Mouse (Mus musculus): ENCODE data around the gene Ncor1. TPM values are rescaled to one million over a fixed set of nuclear protein-coding genes. Genes with fewer than 3 reads are reported as not detected.

Ncor1 gene
- polyA plus RNA-seq, 1 experiment = 214 TPM

- WGBS = 91% methylated on average over 2 of the region's 2 CpGs
- H3K36me3 ChIP-seq (ENCODE audit: control insufficient read depth, insufficient read depth, low read length) = peaks cover 78% of the 10 kb centered on the region
- TF ChIP-seq POLR2A (IDR thresholded peaks at IDR 0.05; ENCODE audit: control insufficient read depth, extremely low read depth, insufficient read depth, low read length, poor library complexity) (no peak), CTCF (IDR thresholded peaks at IDR 0.05; ENCODE audit: borderline replicate concordance, control insufficient read depth, extremely low read depth, insufficient read depth, low read length, poor library complexity) (no peak)
These were observed 103.1 kb downstream of the Ncor1 start for GRCm38 (mm10) chr11:62355216-62355615.

GRCm38 (mm10) chr11:62351948-62352347, 106.4 kb downstream of the Ncor1 start:
- 91% methylated on average over 4 of the region's 4 CpGs for WGBS
- Histone ChIP-seq H3K4me3 (ENCODE audit: control insufficient read depth, insufficient read depth, low read length) (no peak overlapping the region), H3K4me1 (replicated peaks; ENCODE audit: control insufficient read depth, insufficient read depth, low read length) (no peaks in the 10 kb centered on the region), H3K36me3 (ENCODE audit: control insufficient read depth, insufficient read depth, low read length) (peaks cover 91% of the 10 kb centered on the region), H3K27ac (ENCODE audit: control insufficient read depth, insufficient read depth, low read length) (no peak overlapping the region), H3K27me3 (ENCODE audit: control insufficient read depth, insufficient read depth, low read length) (no peaks in the 10 kb centered on the region)
- no peak for TF ChIP-seq POLR2A (IDR thresholded peaks at IDR 0.05; ENCODE audit: control insufficient read depth, extremely low read depth, insufficient read depth, low read length, poor library complexity)
- TF ChIP-seq CTCF (IDR thresholded peaks at IDR 0.05; ENCODE audit: borderline replicate concordance, control insufficient read depth, extremely low read depth, insufficient read depth, low read length, poor library complexity) = no peak
- no peak for DNase-seq

More at GRCm38 (mm10) chr11:62355216-62355615, 103.1 kb downstream of the Ncor1 start:
- DNase-seq = no peak
- Histone ChIP-seq H3K4me1 (replicated peaks; ENCODE audit: control insufficient read depth, insufficient read depth, low read length) (no peaks in the 10 kb centered on the region), H3K4me3 (ENCODE audit: control insufficient read depth, insufficient read depth, low read length) (no peak overlapping the region), H3K27me3 (ENCODE audit: control insufficient read depth, insufficient read depth, low read length) (no peaks in the 10 kb centered on the region), H3K27ac (ENCODE audit: control insufficient read depth, insufficient read depth, low read length) (no peak overlapping the region)

GRCm38 (mm10) chr11:62343002-62343401, 115.3 kb downstream of the Ncor1 start:
- Histone ChIP-seq H3K4me3 (ENCODE audit: control insufficient read depth, insufficient read depth, low read length) (no peak overlapping the region), H3K27me3 (ENCODE audit: control insufficient read depth, insufficient read depth, low read length) (no peaks in the 10 kb centered on the region), H3K36me3 (ENCODE audit: control insufficient read depth, insufficient read depth, low read length) (peaks cover 82% of the 10 kb centered on the region), H3K4me1 (replicated peaks; ENCODE audit: control insufficient read depth, insufficient read depth, low read length) (no peaks in the 10 kb centered on the region), H3K27ac (ENCODE audit: control insufficient read depth, insufficient read depth, low read length) (no peak overlapping the region)
- TF ChIP-seq POLR2A (IDR thresholded peaks at IDR 0.05; ENCODE audit: control insufficient read depth, extremely low read depth, insufficient read depth, low read length, poor library complexity) (no peak), CTCF (IDR thresholded peaks at IDR 0.05; ENCODE audit: borderline replicate concordance, control insufficient read depth, extremely low read depth, insufficient read depth, low read length, poor library complexity) (no peak)
- WGBS = 97% methylated on average over 13 of the region's 13 CpGs
- DNase-seq = no peak

- TF ChIP-seq POLR2A (IDR thresholded peaks at IDR 0.05; ENCODE audit: control insufficient read depth, extremely low read depth, insufficient read depth, low read length, poor library complexity) = no peak
- TF ChIP-seq CTCF (IDR thresholded peaks at IDR 0.05; ENCODE audit: borderline replicate concordance, control insufficient read depth, extremely low read depth, insufficient read depth, low read length, poor library complexity) = no peak
These were observed 126.1 kb downstream of the Ncor1 start for GRCm38 (mm10) chr11:62332228-62332627.

GRCm38 (mm10) chr11:62331141-62331540, 127.2 kb downstream of the Ncor1 start:
- TF ChIP-seq POLR2A (IDR thresholded peaks at IDR 0.05; ENCODE audit: control insufficient read depth, extremely low read depth, insufficient read depth, low read length, poor library complexity) (no peak), CTCF (IDR thresholded peaks at IDR 0.05; ENCODE audit: borderline replicate concordance, control insufficient read depth, extremely low read depth, insufficient read depth, low read length, poor library complexity) (no peak)
- Histone ChIP-seq H3K27me3 (ENCODE audit: control insufficient read depth, insufficient read depth, low read length) (no peaks in the 10 kb centered on the region), H3K4me1 (replicated peaks; ENCODE audit: control insufficient read depth, insufficient read depth, low read length) (no peaks in the 10 kb centered on the region), H3K36me3 (ENCODE audit: control insufficient read depth, insufficient read depth, low read length) (peaks cover 100% of the 10 kb centered on the region), H3K4me3 (ENCODE audit: control insufficient read depth, insufficient read depth, low read length) (no peak overlapping the region), H3K27ac (ENCODE audit: control insufficient read depth, insufficient read depth, low read length) (no peak overlapping the region)
- 92% methylated on average over 5 of the region's 5 CpGs for WGBS
- no peak for DNase-seq

More at GRCm38 (mm10) chr11:62332228-62332627, 126.1 kb downstream of the Ncor1 start:
- Histone ChIP-seq H3K27ac (ENCODE audit: control insufficient read depth, insufficient read depth, low read length) (no peak overlapping the region), H3K4me1 (replicated peaks; ENCODE audit: control insufficient read depth, insufficient read depth, low read length) (no peaks in the 10 kb centered on the region), H3K4me3 (ENCODE audit: control insufficient read depth, insufficient read depth, low read length) (no peak overlapping the region), H3K27me3 (ENCODE audit: control insufficient read depth, insufficient read depth, low read length) (no peaks in the 10 kb centered on the region), H3K36me3 (ENCODE audit: control insufficient read depth, insufficient read depth, low read length) (peaks cover 100% of the 10 kb centered on the region)
- DNase-seq = no peak
- 96% methylated on average over 4 of the region's 4 CpGs for WGBS

- TF ChIP-seq CTCF (IDR thresholded peaks at IDR 0.05; ENCODE audit: borderline replicate concordance, control insufficient read depth, extremely low read depth, insufficient read depth, low read length, poor library complexity) = no peak
- TF ChIP-seq POLR2A (IDR thresholded peaks at IDR 0.05; ENCODE audit: control insufficient read depth, extremely low read depth, insufficient read depth, low read length, poor library complexity) = no peak
- Histone ChIP-seq H3K4me1 (replicated peaks; ENCODE audit: control insufficient read depth, insufficient read depth, low read length) (no peaks in the 10 kb centered on the region), H3K36me3 (ENCODE audit: control insufficient read depth, insufficient read depth, low read length) (peaks cover 95% of the 10 kb centered on the region), H3K4me3 (ENCODE audit: control insufficient read depth, insufficient read depth, low read length) (no peak overlapping the region), H3K27me3 (ENCODE audit: control insufficient read depth, insufficient read depth, low read length) (no peaks in the 10 kb centered on the region), H3K27ac (ENCODE audit: control insufficient read depth, insufficient read depth, low read length) (no peak overlapping the region)
- 97% methylated on average over 3 of the region's 3 CpGs for WGBS
- no peak for DNase-seq
These were observed 134.7 kb downstream of the Ncor1 start for GRCm38 (mm10) chr11:62323659-62324058.

- WGBS = 92% methylated on average over 3 of the region's 3 CpGs
These were observed 138.2 kb downstream of the Ncor1 start for GRCm38 (mm10) chr11:62320097-62320496.

More at GRCm38 (mm10) chr11:62320097-62320496, 138.2 kb downstream of the Ncor1 start:
- Histone ChIP-seq H3K36me3 (ENCODE audit: control insufficient read depth, insufficient read depth, low read length) (peaks cover 95% of the 10 kb centered on the region), H3K4me3 (ENCODE audit: control insufficient read depth, insufficient read depth, low read length) (no peak overlapping the region), H3K27me3 (ENCODE audit: control insufficient read depth, insufficient read depth, low read length) (no peaks in the 10 kb centered on the region), H3K27ac (ENCODE audit: control insufficient read depth, insufficient read depth, low read length) (no peak overlapping the region), H3K4me1 (replicated peaks; ENCODE audit: control insufficient read depth, insufficient read depth, low read length) (no peaks in the 10 kb centered on the region)
- TF ChIP-seq POLR2A (IDR thresholded peaks at IDR 0.05; ENCODE audit: control insufficient read depth, extremely low read depth, insufficient read depth, low read length, poor library complexity) (no peak), CTCF (IDR thresholded peaks at IDR 0.05; ENCODE audit: borderline replicate concordance, control insufficient read depth, extremely low read depth, insufficient read depth, low read length, poor library complexity) (no peak)
- DNase-seq = no peak
